8 mouse cellular contexts compared by ENCODE assay signal in genomic region chr12:26067866-26068684, GRCm38 (mm10).
DNase-seq lines count a peak whose midpoint lies in the region; ATAC-seq lines count a peak whose summit lies in the region.

No protein-coding gene starts in this region.

- peak overlapping the region; percentile 20; the same call in 1 of the 2 replicates for H3K9ac ChIP-seq in forebrain, embryonic 15.5 days (replicated peaks)
- peak overlapping the region; percentile 50 for H3K9ac ChIP-seq in hindbrain, embryonic 16.5 days (ENCODE audit: low read depth, low read length)
- no peak overlapping the region for H3K9ac ChIP-seq in liver, embryonic 12.5 days

- H3K4me2 ChIP-seq in forebrain, embryonic 15.5 days (replicated peaks): peak overlapping the region; percentile 29
- peak overlapping the region; percentile 47 for H3K4me2 ChIP-seq in hindbrain, embryonic 16.5 days (ENCODE audit: low read length)
- peak overlapping the region; percentile 42 for H3K4me2 ChIP-seq in liver, embryonic 12.5 days

- peak overlapping the region; percentile 6; the same call in 1 of the 2 replicates for H3K4me3 ChIP-seq in forebrain, embryonic 15.5 days
- H3K4me3 ChIP-seq in hindbrain, embryonic 16.5 days (ENCODE audit: low read length): peak overlapping the region; percentile 19
- H3K4me3 ChIP-seq in liver, embryonic 12.5 days: peak overlapping the region; percentile 9; the same call in 1 of the 2 replicates

- peak; percentile 32; the same call in 1 of the 2 replicates for ATAC-seq in forebrain, embryonic 15.5 days (replicated peaks)
- peak; percentile 72 for ATAC-seq in hindbrain, embryonic 16.5 days
- ATAC-seq in liver, embryonic 12.5 days: no peak
- ATAC-seq in monocyte, adult 5-6 weeks (replicated peaks; ENCODE audit: insufficient number of reproducible peaks, low FRiP score, low TSS enrichment, poor library complexity, severe bottlenecking): peak; percentile 82

- 0 out of 2 replicates have a peak overlapping the region, but pooled peaks have one; percentile 24 for H3K27ac ChIP-seq in forebrain, embryonic 15.5 days (replicated peaks)
- H3K27ac ChIP-seq in hindbrain, embryonic 16.5 days (ENCODE audit: low read depth, low read length): peak overlapping the region; percentile 4; the same call in 1 of the 2 replicates
- H3K27ac ChIP-seq in liver, embryonic 12.5 days: no peak overlapping the region

- WGBS in forebrain, embryonic 15.5 days: 6% methylated on average over 24 of the region's 24 CpGs
- WGBS in hindbrain, embryonic 16.5 days: 7% methylated on average over 24 of the region's 24 CpGs
- 9% methylated on average over 24 of the region's 24 CpGs for WGBS in liver, embryonic 12.5 days (ENCODE audit: insufficient replicate concordance)

- no peaks in the 10 kb centered on the region for H3K36me3 ChIP-seq in forebrain, embryonic 15.5 days
- no peaks in the 10 kb centered on the region for H3K36me3 ChIP-seq in hindbrain, embryonic 16.5 days (ENCODE audit: control insufficient read depth, insufficient read depth, low read length)
- H3K36me3 ChIP-seq in liver, embryonic 12.5 days: no peaks in the 10 kb centered on the region

- H3K27me3 ChIP-seq in forebrain, embryonic 15.5 days: no peaks in the 10 kb centered on the region
- no peaks in the 10 kb centered on the region for H3K27me3 ChIP-seq in hindbrain, embryonic 16.5 days (replicated peaks; ENCODE audit: control insufficient read depth, insufficient read depth, low read length)
- H3K27me3 ChIP-seq in liver, embryonic 12.5 days (replicated peaks): no peaks in the 10 kb centered on the region

- peak; percentile 69 to 72 for DNase-seq in B cell, adult 2 months
- DNase-seq in Muller cell, postnatal 12 days (ENCODE audit: inconsistent ontology term): peak; percentile 16
- DNase-seq in thymus, postnatal 25 days: peak; percentile 67
- no peak for DNase-seq in layer of hippocampus, adult 8-10 months (ENCODE audit: low spot score in 2 of 2)

- H3K4me1 ChIP-seq in forebrain, embryonic 15.5 days: peaks cover 20% of the 10 kb centered on the region
- peaks cover 7% of the 10 kb centered on the region for H3K4me1 ChIP-seq in hindbrain, embryonic 16.5 days (ENCODE audit: control insufficient read depth, insufficient read depth, low read depth, low read length)
- 0 out of 2 replicates have a peak, but pooled peaks cover 8% of the 10 kb centered on the region for H3K4me1 ChIP-seq in liver, embryonic 12.5 days

- no peaks in the 10 kb centered on the region for H3K9me3 ChIP-seq in forebrain, embryonic 15.5 days
- no peaks in the 10 kb centered on the region for H3K9me3 ChIP-seq in hindbrain, embryonic 16.5 days (ENCODE audit: control insufficient read depth, low read length)
- H3K9me3 ChIP-seq in liver, embryonic 12.5 days (replicated peaks): no peaks in the 10 kb centered on the region

Comparison
In these comparisons a context has a peak if more than half of its experiments do, and no peak if none do; other contexts are left out.
1. DNase-seq: peak in B cell, adult 2 months (2 of 2), Muller cell, postnatal 12 days (single experiment) and thymus, postnatal 25 days (single experiment); none in layer of hippocampus, adult 8-10 months (0 of 2).
2. Peak in every context shown above with its lines, with median percentiles within 50 percentile points of each other: H3K4me2 ChIP-seq and H3K4me3 ChIP-seq.